Mouse (Mus musculus) limb, embryonic 11.5 days (tissue): ENCODE data around the gene Pdzd7. TPM values are rescaled to one million over a fixed set of nuclear protein-coding genes. Genes with fewer than 3 reads are reported as not detected.

Source experiments
- ATAC-seq: fragments of 200-750 bp; cut with Nextera tagmentation; 2 replicates; pipeline ENCODE4 v1.8.0; 2017; ENCODE audit warnings: low read depth; ENCODE audit not compliant: insufficient number of reproducible peaks, low FRiP score, low TSS enrichment
- DNase-seq: peaks from one replicate; pipeline ENCODE4 v3.0.0-alpha.2; 2015; ENCODE audit warnings: low spot score
- H3K27ac ChIP-seq: fragments of 300-500 bp; sonication (generic); replicated peaks from 2 replicates; pipeline ENCODE4 v1.5.1; 2014; ENCODE audit warnings: low read depth, mild to moderate bottlenecking, low read length
- H3K27me3 ChIP-seq: fragments of 300-500 bp; sonication (generic); 2 replicates; pipeline ENCODE4 v1.6.1; 2014; ENCODE audit warnings: mild to moderate bottlenecking, low read length, mixed read lengths; ENCODE audit not compliant: control insufficient read depth, insufficient read depth
- H3K36me3 ChIP-seq: fragments of 300-500 bp; sonication (generic); 2 replicates; pipeline ENCODE4 v1.6.1; 2014; ENCODE audit warnings: mild to moderate bottlenecking, low read length, moderate library complexity, mixed read lengths; ENCODE audit not compliant: control insufficient read depth, insufficient read depth
- H3K4me1 ChIP-seq: fragments of 300-500 bp; sonication (generic); 2 replicates; pipeline ENCODE4 v1.6.1; 2014; ENCODE audit warnings: low read length, mixed read lengths; ENCODE audit not compliant: control insufficient read depth, insufficient read depth
- H3K4me2 ChIP-seq: fragments of 300-500 bp; sonication (generic); 2 replicates; pipeline ENCODE4 v1.6.1; 2014; ENCODE audit warnings: low read depth, mild to moderate bottlenecking, moderate library complexity; ENCODE audit not compliant: severe bottlenecking
- H3K4me3 ChIP-seq: fragments of 300-500 bp; sonication (generic); 2 replicates; pipeline ENCODE4 v1.5.1; 2014; ENCODE audit warnings: low read depth, low read length
- H3K9ac ChIP-seq: fragments of 300-500 bp; sonication (generic); 2 replicates; pipeline ENCODE4 v1.6.1; 2014; ENCODE audit warnings: mild to moderate bottlenecking, low read length
- H3K9me3 ChIP-seq: fragments of 300-500 bp; sonication (generic); 2 replicates; pipeline ENCODE4 v1.6.1; 2016; ENCODE audit warnings: low read length; ENCODE audit not compliant: control insufficient read depth
- WGBS: fragments of 180-500 bp; shearing (Covaris S2); extraction: QIAGEN DNeasy Blood & Tissue Kit; methylation state at CpG from one replicate; pipeline ENCODE4 v1.1.7; 2014; 5-methylcytosine and 5-hydroxymethylcytosine counted together
- polyA plus RNA-seq: library from polyadenylated mRNA; unstranded; fragments of >200 nt; fragmentation: Nextera tagmentation; extraction: Ambion mirVana; gene quantifications from 2 replicates; pipeline ENCODE4 v1.2.1, GENCODE M21; 2014

Pdzd7 gene
- polyA plus RNA-seq, 1 experiment from 2014 or later = 0.21 TPM

- Histone ChIP-seq H3K36me3 (peaks cover 9% of the 10 kb centered on the region; the same call in 1 of the 2 replicates), H3K4me2 (no peak overlapping the region), H3K4me3 (no peak overlapping the region), H3K27me3 (no peaks in the 10 kb centered on the region), H3K9me3 (no peaks in the 10 kb centered on the region), H3K27ac (no peak overlapping the region), H3K9ac (no peak overlapping the region), H3K4me1 (no peaks in the 10 kb centered on the region)
- 93% methylated on average over 6 of the region's 6 CpGs for WGBS
- DNase-seq (no peak), ATAC-seq (no peak)
Observed at GRCm38 (mm10) chr19:44983366-44983765, 62.2 kb downstream of the Pdzd7 start.

DNA sequence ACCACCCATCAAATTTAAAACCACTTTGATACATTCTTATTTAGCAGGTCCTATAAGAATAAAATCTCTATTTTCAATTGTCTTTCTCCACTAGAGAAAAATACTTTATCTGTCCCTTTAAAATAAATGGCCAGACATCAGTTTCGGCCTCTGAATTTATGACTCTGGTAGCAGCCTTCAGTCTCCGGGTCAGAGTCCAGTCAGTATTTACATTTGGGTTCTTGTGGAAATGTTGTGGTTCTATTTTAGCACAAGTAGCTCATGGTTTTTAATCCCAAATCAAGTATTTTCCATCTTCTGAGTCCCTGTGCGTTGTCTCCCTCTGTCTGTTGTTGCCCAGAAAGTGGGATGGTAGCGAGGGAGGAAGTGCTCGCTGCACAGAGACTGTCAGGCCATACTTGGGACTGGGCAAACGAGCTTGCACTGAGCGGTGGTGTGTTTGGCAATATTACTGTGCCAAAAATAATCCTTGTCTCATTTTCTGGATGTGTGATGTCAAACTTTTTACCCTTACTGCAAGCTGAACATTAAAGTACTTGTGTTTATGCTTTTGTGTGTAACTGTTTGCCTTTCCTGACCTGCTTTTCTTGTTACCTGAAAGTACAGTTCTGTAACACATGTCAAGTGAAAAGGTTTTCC is 62.9 kb downstream of the Pdzd7 start:
- H3K4me3 ChIP-seq = no peak overlapping the region
- H3K27ac ChIP-seq = no peak overlapping the region
- no peak overlapping the region for H3K4me2 ChIP-seq
- H3K9ac ChIP-seq = no peak overlapping the region
- no peaks in the 10 kb centered on the region for H3K9me3 ChIP-seq
- 87% methylated on average over 7 of the region's 7 CpGs for WGBS
- no peaks in the 10 kb centered on the region for H3K27me3 ChIP-seq
- peaks cover 11% of the 10 kb centered on the region; the same call in 1 of the 2 replicates for H3K36me3 ChIP-seq
- no peaks in the 10 kb centered on the region for H3K4me1 ChIP-seq
- ATAC-seq (no peak), DNase-seq (no peak)

- no peaks in the 10 kb centered on the region for H3K4me1 ChIP-seq
- H3K4me3 ChIP-seq = no peak overlapping the region
- H3K36me3 ChIP-seq = peaks cover 16% of the 10 kb centered on the region; the same call in 1 of the 2 replicates
- no peak for DNase-seq
- H3K4me2 ChIP-seq = no peak overlapping the region
- H3K9me3 ChIP-seq = no peaks in the 10 kb centered on the region
- no peak overlapping the region for H3K9ac ChIP-seq
- 89% methylated on average over 2 of the region's 2 CpGs for whole genome bisulfite sequencing
- no peaks in the 10 kb centered on the region for H3K27me3 ChIP-seq
- no peak for ATAC-seq
- H3K27ac ChIP-seq = no peak overlapping the region
Observed at GRCm38 (mm10) chr19:44980787-44981186, 64.7 kb downstream of the Pdzd7 start.

- Histone ChIP-seq H3K36me3 (peaks cover 29% of the 10 kb centered on the region; the same call in 1 of the 2 replicates), H3K9ac (no peak overlapping the region), H3K27ac (no peak overlapping the region), H3K9me3 (no peaks in the 10 kb centered on the region), H3K4me2 (no peak overlapping the region), H3K4me1 (no peaks in the 10 kb centered on the region), H3K4me3 (no peak overlapping the region), H3K27me3 (no peaks in the 10 kb centered on the region)
- DNase-seq (no peak), ATAC-seq (no peak)
- 92% methylated on average over 6 of the region's 6 CpGs for WGBS
Observed at GRCm38 (mm10) chr19:44977148-44977547, 68.4 kb downstream of the Pdzd7 start.

Other genes starting within 250 kb of the Pdzd7 start
- gene Slf2, start 114.6 kb downstream of the Pdzd7 start, polyA plus RNA-seq = 57.0 and 61.6 TPM in 2 replicates
- 5.3 and 5.9 TPM in 2 replicates for gene Sema4g, start 56.6 kb downstream of the Pdzd7 start, polyA plus RNA-seq
- 19.0 and 25.4 TPM in 2 replicates for gene Twnk, start 40.1 kb downstream of the Pdzd7 start, polyA plus RNA-seq
- gene Mrpl43, start 39.3 kb downstream of the Pdzd7 start, polyA plus RNA-seq = 69.3 and 73.6 TPM in 2 replicates
- gene Lzts2, start 31.3 kb downstream of the Pdzd7 start, polyA plus RNA-seq = 64.4 and 71.7 TPM in 2 replicates
- gene Sfxn3, start 1.8 kb upstream of the Pdzd7 start, polyA plus RNA-seq = 11.9 and 12.4 TPM in 2 replicates
- 1.4 and 2.2 TPM in 2 replicates for gene Kazald1, start 29.5 kb upstream of the Pdzd7 start, polyA plus RNA-seq
- gene Tlx1, start 105.0 kb upstream of the Pdzd7 start, polyA plus RNA-seq = 0.13 and 0.17 TPM in 2 replicates
- 5.0 and 5.1 TPM in 2 replicates for gene Lbx1, start 190.1 kb upstream of the Pdzd7 start, polyA plus RNA-seq